Mouse (Mus musculus) midbrain, postnatal 0 days (tissue): Measurements from ENCODE around the gene Eif2s1. TPM values are rescaled to one million over a fixed set of nuclear protein-coding genes. Genes with fewer than 3 reads are reported as not detected.

Experiments used
- ATAC-seq: fragments of 200-750 bp; cut with Nextera tagmentation; 2 replicates; pipeline ENCODE4 v1.8.0; 2017; ENCODE audit warnings: moderate number of reproducible peaks, mild to moderate bottlenecking, moderate TSS enrichment, moderate library complexity; ENCODE audit not compliant: low FRiP score
- DNase-seq: peaks from one replicate; pipeline ENCODE4 v3.0.0-alpha.2; 2015; ENCODE audit warnings: low spot score
- H3K27ac ChIP-seq: fragments of 300-500 bp; sonication (generic); 2 replicates; pipeline ENCODE4 v1.5.1; 2014; ENCODE audit warnings: low read depth, mild to moderate bottlenecking, low read length, mixed read lengths
- H3K27me3 ChIP-seq: fragments of 300-500 bp; sonication (generic); 2 replicates; pipeline ENCODE4 v1.6.1; 2014; ENCODE audit warnings: low read length, control low read depth, mixed read lengths; ENCODE audit not compliant: insufficient read depth
- H3K36me3 ChIP-seq: fragments of 300-500 bp; sonication (generic); 2 replicates; pipeline ENCODE4 v1.6.1; 2014; ENCODE audit warnings: low read length, control low read depth, mixed read lengths; ENCODE audit not compliant: insufficient read depth
- H3K4me1 ChIP-seq: fragments of 300-500 bp; sonication (generic); 2 replicates; pipeline ENCODE4 v1.6.1; 2014; ENCODE audit warnings: mild to moderate bottlenecking, control low read depth, antibody characterized with exemption, low read length, mixed read lengths; ENCODE audit not compliant: insufficient read depth
- H3K4me2 ChIP-seq: fragments of 300-500 bp; sonication (generic); 2 replicates; pipeline ENCODE4 v1.6.1; 2014; ENCODE audit warnings: low read depth, mild to moderate bottlenecking, low read length, mixed read lengths; ENCODE audit not compliant: poor library complexity, severe bottlenecking
- H3K4me3 ChIP-seq: fragments of 300-500 bp; sonication (generic); 2 replicates; pipeline ENCODE4 v1.5.1; 2014; ENCODE audit warnings: low read depth, mild to moderate bottlenecking, low read length, moderate library complexity
- H3K9ac ChIP-seq: fragments of 300-500 bp; sonication (generic); replicated peaks from 2 replicates; pipeline ENCODE4 v1.6.1; 2014; ENCODE audit warnings: mild to moderate bottlenecking, low read length, moderate library complexity, mixed read lengths; ENCODE audit not compliant: poor library complexity, severe bottlenecking
- H3K9me3 ChIP-seq: fragments of 300-500 bp; sonication (generic); 2 replicates; pipeline ENCODE4 v1.6.1; 2016; ENCODE audit warnings: low read length, control low read depth
- CTCF ChIP-seq: IDR thresholded peaks from 2 replicates; pipeline ENCODE4 v1.5.1; 2016; ENCODE audit warnings: antibody characterized with exemption, mild to moderate bottlenecking
- WGBS: fragments of 180-500 bp; shearing (Covaris S2); extraction: QIAGEN DNeasy Blood & Tissue Kit; methylation state at CpG from one replicate; pipeline ENCODE4 v1.1.7; 2014; 5-methylcytosine and 5-hydroxymethylcytosine counted together
- polyA plus RNA-seq: library from polyadenylated mRNA; unstranded; fragments of >200 nt; fragmentation: Nextera tagmentation; extraction: Ambion mirVana; gene quantifications from 2 replicates; pipeline ENCODE4 v1.2.1, GENCODE M21; 2015
- total RNA-seq: library from RNA; depleted of rRNA; stranded (reverse); fragments of >200 nt; gene quantifications from 2 replicates; pipeline ENCODE4 v1.2.3, GENCODE M21; 2014; rRNA removed

Eif2s1 gene
- total and polyA plus RNA-seq, 2 experiments from 2014 or later = 35.1 to 80.5 TPM

GRCm38 (mm10) chr12:78923539-78924189 lies 62.0 kb downstream of the Eif2s1 start:
- H3K36me3 ChIP-seq = no peaks in the 10 kb centered on the region
- H3K27ac ChIP-seq = no peak overlapping the region
- H3K4me1 ChIP-seq = no peaks in the 10 kb centered on the region
- H3K4me3 ChIP-seq = no peak overlapping the region
- no peak for DNase-seq
- no peaks in the 10 kb centered on the region for H3K27me3 ChIP-seq
- 87% methylated on average over 7 of the region's 7 CpGs for WGBS
- H3K4me2 ChIP-seq = no peak overlapping the region
- no peaks in the 10 kb centered on the region for H3K9me3 ChIP-seq
- TF ChIP-seq CTCF = no peak
- ATAC-seq = no peak
- no peak overlapping the region for H3K9ac ChIP-seq

- no peak overlapping the region for H3K4me3 ChIP-seq
- WGBS = 68% methylated on average over 5 of the region's 5 CpGs
- no peak for TF ChIP-seq CTCF
- no peak overlapping the region for H3K9ac ChIP-seq
- H3K27ac ChIP-seq = no peak overlapping the region
- no peaks in the 10 kb centered on the region for H3K9me3 ChIP-seq
- ATAC-seq = no peak
- no peaks in the 10 kb centered on the region for H3K27me3 ChIP-seq
- no peak overlapping the region for H3K4me2 ChIP-seq
- no peaks in the 10 kb centered on the region for H3K4me1 ChIP-seq
- H3K36me3 ChIP-seq = no peaks in the 10 kb centered on the region
- DNase-seq = no peak
These were observed 65.7 kb downstream of the Eif2s1 start for GRCm38 (mm10) chr12:78927287-78927686.

DNA sequence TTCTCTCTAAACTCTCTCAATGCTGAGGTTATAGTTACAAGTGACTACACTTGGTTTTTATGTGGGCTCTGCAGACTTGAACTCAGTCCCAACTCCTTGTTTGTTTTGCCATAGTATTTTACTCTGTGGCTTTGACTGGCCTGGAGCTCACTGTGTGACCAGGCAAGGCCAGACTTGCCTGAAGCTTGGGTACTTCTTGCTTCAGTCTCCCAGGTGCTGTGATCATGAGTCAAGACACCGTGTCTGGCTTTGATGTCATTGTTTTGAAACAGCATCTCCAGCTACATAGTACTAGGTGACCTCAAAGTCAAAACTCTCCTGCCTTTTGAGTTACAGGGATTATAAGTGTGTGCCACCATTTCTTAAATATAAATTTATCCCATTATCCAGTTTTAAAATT lies 68.3 kb downstream of the Eif2s1 start:
- 77% methylated on average over 1 of the region's 1 CpGs for WGBS
- no peak overlapping the region for H3K4me2 ChIP-seq
- TF ChIP-seq CTCF = no peak
- no peaks in the 10 kb centered on the region for H3K36me3 ChIP-seq
- H3K9ac ChIP-seq = no peak overlapping the region
- H3K4me1 ChIP-seq = no peaks in the 10 kb centered on the region
- no peaks in the 10 kb centered on the region for H3K27me3 ChIP-seq
- H3K9me3 ChIP-seq = no peaks in the 10 kb centered on the region
- no peak overlapping the region for H3K27ac ChIP-seq
- ATAC-seq (no peak), DNase-seq (no peak)
- H3K4me3 ChIP-seq = no peak overlapping the region

DNA sequence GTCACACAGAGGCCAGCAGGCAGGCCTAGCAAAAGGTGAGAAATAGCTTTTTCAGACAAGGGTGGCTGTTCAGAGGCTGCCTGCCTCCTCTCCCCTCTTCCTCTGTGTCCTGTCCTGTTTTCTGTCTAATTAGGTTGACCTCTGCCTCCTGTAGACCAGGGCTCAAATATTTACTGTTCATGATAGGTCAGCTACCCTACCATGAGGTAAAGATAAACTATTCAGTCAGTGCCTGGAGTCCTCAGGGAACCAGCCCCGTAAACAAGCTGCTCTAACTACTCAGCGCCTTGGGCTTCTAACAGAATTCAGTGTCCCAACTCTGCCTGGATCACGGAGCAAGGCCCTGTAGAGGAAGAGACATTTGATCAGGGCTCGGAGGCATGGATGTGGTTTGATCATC lies 74.9 kb downstream of the Eif2s1 start:
- ATAC-seq (no peak), DNase-seq (no peak)
- Histone ChIP-seq H3K36me3 (no peaks in the 10 kb centered on the region), H3K4me3 (no peak overlapping the region), H3K9me3 (no peaks in the 10 kb centered on the region), H3K4me1 (no peaks in the 10 kb centered on the region), H3K27me3 (no peaks in the 10 kb centered on the region), H3K27ac (no peak overlapping the region), H3K4me2 (no peak overlapping the region), H3K9ac (no peak overlapping the region)
- 65% methylated on average over 4 of the region's 4 CpGs for WGBS
- no peak for TF ChIP-seq CTCF

Other genes with a start within 250 kb of the Eif2s1 start
- 0.38 and 0.85 TPM in 2 replicates for gene Fam71d, start 170.3 kb upstream of the Eif2s1 start, total RNA-seq
- 0.10 and 0.59 TPM in 2 replicates for gene Fam71d, start 170.3 kb upstream of the Eif2s1 start, polyA plus RNA-seq
- gene Mpp5, start 112.9 kb upstream of the Eif2s1 start, total RNA-seq = 14.8 and 20.3 TPM in 2 replicates
- gene Mpp5, start 112.9 kb upstream of the Eif2s1 start, polyA plus RNA-seq = 11.5 and 12.2 TPM in 2 replicates
- gene Atp6v1d, start 181 bp upstream of the Eif2s1 start, total RNA-seq = 48.1 and 86.9 TPM in 2 replicates
- 197 TPM in 2 replicates for gene Atp6v1d, start 181 bp upstream of the Eif2s1 start, polyA plus RNA-seq
- gene Plek2, start 45.1 kb downstream of the Eif2s1 start, total RNA-seq = 2.0 and 3.8 TPM in 2 replicates
- 3.2 and 4.0 TPM in 2 replicates for gene Plek2, start 45.1 kb downstream of the Eif2s1 start, polyA plus RNA-seq
- 214 and 215 TPM in 2 replicates for gene Tmem229b, start 145.8 kb downstream of the Eif2s1 start, total RNA-seq
- 63.2 and 65.9 TPM in 2 replicates for gene Tmem229b, start 145.8 kb downstream of the Eif2s1 start, polyA plus RNA-seq
- 5.4 and 6.1 TPM in 2 replicates for gene Plekhh1, start 167.3 kb downstream of the Eif2s1 start, total RNA-seq
- gene Plekhh1, start 167.3 kb downstream of the Eif2s1 start, polyA plus RNA-seq = 1.00 and 1.1 TPM in 2 replicates
- 12.6 and 20.0 TPM in 2 replicates for gene Pigh, start 227.8 kb downstream of the Eif2s1 start, total RNA-seq
- gene Pigh, start 227.8 kb downstream of the Eif2s1 start, polyA plus RNA-seq = 12.5 and 14.1 TPM in 2 replicates